8 mouse cellular contexts compared by ENCODE assay signal in genomic region chr1:164275455-164275954, GRCm38 (mm10). TPM values are rescaled to one million over a fixed set of nuclear protein-coding genes. Genes with fewer than 3 reads are reported as not detected.
DNase-seq lines count a peak whose midpoint lies in the region; ATAC-seq and TF ChIP-seq lines count a peak whose summit lies in the region.

Gene Ccdc181 (plus strand): TSS chr1:164275585.

- H3K4me3 ChIP-seq in MEL (ENCODE audit: control insufficient read depth in 1 of 2, insufficient read depth in 1 of 2, low read depth in 2 of 2, low read length in 2 of 2) = peak within 1 kb of the TSS; percentile 79 to 92
- H3K4me3 ChIP-seq in cerebellum, adult 2 months (replicated peaks; ENCODE audit: insufficient read depth, low read depth, low read length) = peak within 1 kb of the TSS; percentile 99
- H3K4me3 ChIP-seq in forebrain, postnatal 0 days (ENCODE audit: low read depth, low read length) = peak within 1 kb of the TSS; percentile 74
- H3K4me3 ChIP-seq in lung, embryonic 16.5 days (ENCODE audit: low read length) = peak within 1 kb of the TSS; percentile 65

- TF ChIP-seq POLR2A in MEL (IDR thresholded peaks at IDR 0.05; ENCODE audit: control insufficient read depth in 1 of 2, insufficient read depth in 1 of 2, low read depth in 1 of 2, low read length in 2 of 2, poor library complexity in 1 of 2) = peak; percentile 73 to 82; a peak in 2 of 4 replicates
- TF ChIP-seq POLR2A in cerebellum, adult 2 months (IDR thresholded peaks at IDR 0.05; ENCODE audit: borderline replicate concordance, insufficient read depth, low read length) = peak; percentile 82

- H3K36me3 ChIP-seq in MEL (ENCODE audit: control insufficient read depth in 1 of 2, insufficient read depth in 2 of 2, low read length in 2 of 2) = peaks cover 0 to 6% of the 10 kb centered on the region in 2 experiments; a peak in 2 of 4 replicates
- H3K36me3 ChIP-seq in forebrain, postnatal 0 days (ENCODE audit: insufficient read depth) = no peaks in the 10 kb centered on the region
- no peaks in the 10 kb centered on the region for H3K36me3 ChIP-seq in lung, embryonic 16.5 days (ENCODE audit: control insufficient read depth, insufficient read depth, low read length)

- peak within 1 kb of the TSS; percentile 82 for H3K9ac ChIP-seq in MEL (ENCODE audit: control insufficient read depth, low read depth, low read length, poor library complexity, severe bottlenecking)
- peak within 1 kb of the TSS; percentile 71 for H3K9ac ChIP-seq in forebrain, postnatal 0 days
- H3K9ac ChIP-seq in lung, embryonic 16.5 days (ENCODE audit: low read length) = peak within 1 kb of the TSS; percentile 69

- no peaks in the 10 kb centered on the region; the same call in 1 of the 2 replicates for H3K79me2 ChIP-seq in MEL (ENCODE audit: control insufficient read depth, insufficient read depth, low read length, poor library complexity)

- under 1% methylated on average over 31 of the region's 31 CpGs for WGBS in cerebellum, adult 2 months
- WGBS in forebrain, postnatal 0 days = 2% methylated on average over 31 of the region's 31 CpGs
- under 1% methylated on average over 31 of the region's 31 CpGs for WGBS in lung, embryonic 16.5 days

- H3K27ac ChIP-seq in MEL (ENCODE audit: control insufficient read depth, low read depth, low read length) = peak within 1 kb of the TSS; percentile 93
- H3K27ac ChIP-seq in cerebellum, adult 2 months (ENCODE audit: insufficient read depth, low read length) = peak within 1 kb of the TSS; percentile 78
- H3K27ac ChIP-seq in forebrain, postnatal 0 days (ENCODE audit: low read depth, low read length) = peak within 1 kb of the TSS; percentile 88
- 0 out of 2 replicates have a peak within 1 kb of the TSS, but pooled peaks have one; percentile 22 for H3K27ac ChIP-seq in lung, embryonic 16.5 days (ENCODE audit: low read length)

- no peak for TF ChIP-seq CTCF in MEL (IDR thresholded peaks at IDR 0.05 in 2 of 3, conservative IDR thresholded peaks at IDR 0.05 in 1 of 3; ENCODE audit: control insufficient read depth in 1 of 3, insufficient read depth in 1 of 3, low read depth in 2 of 3, low read length in 3 of 3, poor library complexity in 1 of 3, severe bottlenecking in 1 of 3)
- TF ChIP-seq CTCF in cerebellum, adult 2 months (IDR thresholded peaks at IDR 0.05; ENCODE audit: borderline replicate concordance, insufficient read depth, low read depth, low read length) = no peak
- TF ChIP-seq CTCF in forebrain, postnatal 0 days (IDR thresholded peaks at IDR 0.05; ENCODE audit: low read depth) = peak; percentile 8; the same call in 1 of the 2 replicates

- peaks cover 0 to 6% of the 10 kb centered on the region in 2 experiments; a peak in 1 of 4 replicates for H3K4me1 ChIP-seq in MEL (ENCODE audit: control insufficient read depth in 1 of 2, insufficient read depth in 2 of 2, low read length in 2 of 2)
- no peaks in the 10 kb centered on the region for H3K4me1 ChIP-seq in cerebellum, adult 2 months (ENCODE audit: control insufficient read depth, insufficient read depth, low read length)
- no peaks in the 10 kb centered on the region for H3K4me1 ChIP-seq in forebrain, postnatal 0 days (ENCODE audit: insufficient read depth)
- no peaks in the 10 kb centered on the region for H3K4me1 ChIP-seq in lung, embryonic 16.5 days (replicated peaks; ENCODE audit: control insufficient read depth, insufficient read depth, low read length)

- ATAC-seq in forebrain, postnatal 0 days = peak; percentile 100
- peak; percentile 99 for ATAC-seq in hematopoietic stem cell, adult 5-6 weeks (replicated peaks in 1 of 2; ENCODE audit: insufficient read depth in 1 of 2, low FRiP score in 2 of 2, low TSS enrichment in 1 of 2, low read depth in 1 of 2, poor library complexity in 2 of 2, severe bottlenecking in 2 of 2)
- ATAC-seq in lung, embryonic 16.5 days (ENCODE audit: low read depth) = peak; percentile 99

- no peaks in the 10 kb centered on the region for H3K9me3 ChIP-seq in MEL (replicated peaks; ENCODE audit: insufficient read depth, low read length)
- no peaks in the 10 kb centered on the region for H3K9me3 ChIP-seq in forebrain, postnatal 0 days (ENCODE audit: low read length)
- H3K9me3 ChIP-seq in lung, embryonic 16.5 days (ENCODE audit: control insufficient read depth, low read length) = no peaks in the 10 kb centered on the region

- TF ChIP-seq EP300 in MEL (IDR thresholded peaks at IDR 0.05; ENCODE audit: low read depth in 1 of 2, low read length in 2 of 2) = no peak

- H3K4me2 ChIP-seq in forebrain, postnatal 0 days (ENCODE audit: low read depth) = peak within 1 kb of the TSS; percentile 76
- peak within 1 kb of the TSS; percentile 85 for H3K4me2 ChIP-seq in lung, embryonic 16.5 days (ENCODE audit: low read depth, low read length)

- no peak for TF ChIP-seq RAD21 in MEL (IDR thresholded peaks at IDR 0.05; ENCODE audit: low read depth, low read length)

- DNase-seq in MEL (ENCODE audit: low read depth, low spot score) = peak; percentile 99
- peak; percentile 94 to 96 for DNase-seq in cerebellum, adult 2 months
- peak; percentile 94 for DNase-seq in forebrain, postnatal 0 days
- peak; percentile 81 for DNase-seq in layer of hippocampus, adult 9-10 months (ENCODE audit: low spot score)
- peak; percentile 63 for DNase-seq in ovary, postnatal 10 days (ENCODE audit: low spot score)
- peak; percentile 97 to 99 for DNase-seq in thymus, postnatal 10 days (ENCODE audit: low spot score in 2 of 2)

- no peaks in the 10 kb centered on the region for H3K27me3 ChIP-seq in MEL (ENCODE audit: control insufficient read depth in 1 of 2, insufficient read depth in 2 of 2, low read length in 2 of 2)
- no peaks in the 10 kb centered on the region for H3K27me3 ChIP-seq in cerebellum, adult 2 months (ENCODE audit: control insufficient read depth, insufficient read depth, low read length)
- H3K27me3 ChIP-seq in forebrain, postnatal 0 days (ENCODE audit: insufficient read depth, low read length) = no peaks in the 10 kb centered on the region
- no peaks in the 10 kb centered on the region for H3K27me3 ChIP-seq in lung, embryonic 16.5 days (ENCODE audit: control insufficient read depth, insufficient read depth, low read depth, low read length)

TF ChIP-seq in MEL, 35 proteins besides CTCF, POLR2A, EP300 and RAD21 (continues in another document):
- TF ChIP-seq SIN3A (IDR thresholded peaks at IDR 0.05; ENCODE audit: low read length) (peak; percentile 99), CHD1 (IDR thresholded peaks at IDR 0.05; ENCODE audit: low read depth, low read length) (no peak), MXI1 (IDR thresholded peaks at IDR 0.05; ENCODE audit: low read depth, low read length) (peak; percentile 96), JUND (IDR thresholded peaks at IDR 0.05; ENCODE audit: low read depth, low read length) (no peak), USF2 (IDR thresholded peaks at IDR 0.05; ENCODE audit: borderline replicate concordance in 1 of 2, insufficient read depth in 1 of 2, low read depth in 1 of 2, low read length in 2 of 2) (no peak), ELF1 (IDR thresholded peaks at IDR 0.05; ENCODE audit: low read depth, low read length) (peak; percentile 99), CHD2 (IDR thresholded peaks at IDR 0.05; ENCODE audit: low read length) (no peak), ZMIZ1 (IDR thresholded peaks at IDR 0.05; ENCODE audit: low read depth, low read length) (peak; percentile 35; the same call in 1 of the 2 replicates), MYC (IDR thresholded peaks at IDR 0.05; ENCODE audit: low read depth, low read length) (no peak; the same call in 1 of the 2 replicates), MYB (IDR thresholded peaks at IDR 0.05; ENCODE audit: low read depth, low read length) (no peak), UBTF (IDR thresholded peaks at IDR 0.05; ENCODE audit: borderline replicate concordance, insufficient read depth, low read depth, low read length) (no peak), MAZ (IDR thresholded peaks at IDR 0.05; ENCODE audit: low read depth, low read length) (no peak), NELFE (IDR thresholded peaks at IDR 0.05; ENCODE audit: low read depth, low read length) (peak; percentile 69), HCFC1 (IDR thresholded peaks at IDR 0.05; ENCODE audit: low read depth, low read length) (peak; percentile 87), GABPA (IDR thresholded peaks at IDR 0.05; ENCODE audit: low read depth, low read length) (no peak), TBP (IDR thresholded peaks at IDR 0.05; ENCODE audit: low read depth, low read length) (peak; percentile 55), MEF2A (IDR thresholded peaks at IDR 0.05; ENCODE audit: extremely low read depth, insufficient replicate concordance, low read depth, low read length, poor library complexity, severe bottlenecking) (no peak), TCF12 (IDR thresholded peaks at IDR 0.05; ENCODE audit: low read depth, low read length) (peak; percentile 64), GATA1 (IDR thresholded peaks at IDR 0.05; ENCODE audit: low read depth, low read length) (no peak), NRF1 (IDR thresholded peaks at IDR 0.05; ENCODE audit: insufficient read depth, low read depth, low read length, poor library complexity, severe bottlenecking) (peak; percentile 94), ZNF384 (IDR thresholded peaks at IDR 0.05; ENCODE audit: low read depth, low read length) (no peak), USF1 (IDR thresholded peaks at IDR 0.05; ENCODE audit: low read depth, low read length) (peak; percentile 59), SMC3 (IDR thresholded peaks at IDR 0.05; ENCODE audit: low read depth, low read length) (no peak), MAX (IDR thresholded peaks at IDR 0.05; ENCODE audit: low read length) (peak; percentile 73; the same call in 1 of the 2 replicates), BHLHE40 (IDR thresholded peaks at IDR 0.05; ENCODE audit: borderline replicate concordance, low read depth, low read length) (no peak), ZKSCAN1 (IDR thresholded peaks at IDR 0.05; ENCODE audit: low read depth, low read length) (no peak), MAFK (IDR thresholded peaks at IDR 0.05; ENCODE audit: borderline replicate concordance, low read depth, low read length) (no peak), TAL1 (IDR thresholded peaks at IDR 0.05; ENCODE audit: low read length) (no peak), POLR2AphosphoS2 (IDR thresholded peaks at IDR 0.05; ENCODE audit: low read length) (0 out of 2 replicates have a peak, but pooled peaks have one; percentile 20)

RNA-seq across cellular contexts. Expression of gene Ccdc181, which starts in this region (rescaled TPM):
- total RNA-seq in MEL (2012; rRNA removed) = 11.0 and 13.0 TPM in 2 replicates
- 10 to 100 TPM in 1 of 2 experiments, not detected in 1; 15.8 TPM for polyA plus RNA-seq in MEL (2012; ENCODE audit: insufficient read depth in 1 of 2, insufficient read length in 2 of 2, low read depth in 1 of 2, low replicate concordance in 2 of 2, missing spikeins in 1 of 2)
- polyA plus RNA-seq in cerebellum, adult 2 months (2012; rRNA removed) = 16.6 and 18.6 TPM in 2 replicates
- total RNA-seq in forebrain, postnatal 0 days (2014; rRNA removed) = 20.1 and 21.2 TPM in 2 replicates
- polyA plus RNA-seq in forebrain, postnatal 0 days (2015; fragmentation: Nextera tagmentation; extraction: Ambion mirVana) = 24.2 and 28.1 TPM in 2 replicates
- total RNA-seq in hematopoietic stem cell, adult 5-6 weeks (2017) = 46.7 and 48.4 TPM in 2 replicates
- polyA plus RNA-seq in lung, embryonic 16.5 days (2015; fragmentation: Nextera tagmentation; extraction: Ambion mirVana) = 11.7 and 12.7 TPM in 2 replicates

Comparison
In these comparisons a context has a peak if more than half of its experiments do, and no peak if none do; other contexts are left out.
1. Peak in every context shown above with its lines: DNase-seq, ATAC-seq, H3K4me3 ChIP-seq and H3K27ac ChIP-seq.
2. H3K27ac ChIP-seq: peak in every context shown above with its lines; median percentile 93 in MEL; 88 in forebrain, postnatal 0 days; 78 in cerebellum, adult 2 months; 22 in lung, embryonic 16.5 days.